ENCODE assay signal across 20 mouse cellular contexts in genomic region chr8:117853408-117853807, GRCm38 (mm10). TPM values are rescaled to one million over a fixed set of nuclear protein-coding genes. Genes with fewer than 3 reads are reported as not detected.
DNase-seq lines count a peak whose midpoint lies in the region; ATAC-seq and TF ChIP-seq lines count a peak whose summit lies in the region.
"Had no signal": no experiment of that assay in that cellular context is flagged by ENCODE, and none has a peak within 500 bp of the region (broad histone marks: within the 10 kb centered on the region; RNA-seq: fewer than 3 reads in every experiment).

No protein-coding gene starts in this region.

- no peaks in the 10 kb centered on the region for H3K4me1 ChIP-seq in liver, postnatal 0 days (ENCODE audit: insufficient read depth)
- H3K4me1 ChIP-seq in liver, embryonic 14.5 days (replicated peaks; ENCODE audit: control insufficient read depth in 2 of 2, insufficient read depth in 2 of 2, low read length in 1 of 2), result peaks cover 2 to 24% of the 10 kb centered on the region in 2 experiments; a peak in 3 of 4 replicates
- H3K4me1 ChIP-seq: hindbrain, embryonic 13.5 days; neural tube, embryonic 13.5 days had no signal

- no peak overlapping the region for H3K4me3 ChIP-seq in liver, postnatal 0 days (ENCODE audit: low read depth, low read length)
- H3K4me3 ChIP-seq in liver, embryonic 14.5 days (ENCODE audit: insufficient read depth in 1 of 2, low read depth in 2 of 2, low read length in 2 of 2), result no peak overlapping the region
- H3K4me3 ChIP-seq: hindbrain, embryonic 13.5 days; neural tube, embryonic 13.5 days had no signal

- H3K9ac ChIP-seq in liver, postnatal 0 days (replicated peaks), result no peak overlapping the region
- no peak overlapping the region for H3K9ac ChIP-seq in liver, embryonic 14.5 days (replicated peaks)
- H3K9ac ChIP-seq: hindbrain, embryonic 13.5 days; neural tube, embryonic 13.5 days had no signal

- no peak overlapping the region for H3K4me2 ChIP-seq in liver, postnatal 0 days (ENCODE audit: low read depth, low read length)
- peak overlapping the region; percentile 6; the same call in 1 of the 2 replicates for H3K4me2 ChIP-seq in liver, embryonic 14.5 days (ENCODE audit: low read depth)
- H3K4me2 ChIP-seq: hindbrain, embryonic 13.5 days; neural tube, embryonic 13.5 days had no signal

- TF ChIP-seq EP300 in liver, postnatal 0 days (IDR thresholded peaks at IDR 0.05; ENCODE audit: low read depth), result no peak
- no peak for TF ChIP-seq EP300 in liver, embryonic 14.5 days (IDR thresholded peaks at IDR 0.05; ENCODE audit: low read depth)

- TF ChIP-seq CTCF in liver, postnatal 0 days (IDR thresholded peaks at IDR 0.05; ENCODE audit: low read depth), result no peak
- no peak for TF ChIP-seq CTCF in liver, embryonic 14.5 days (IDR thresholded peaks at IDR 0.05; ENCODE audit: low read depth)

- H3K27me3 ChIP-seq in liver, postnatal 0 days (ENCODE audit: insufficient read depth, low read length), result no peaks in the 10 kb centered on the region; the same call in 1 of the 2 replicates
- H3K27me3 ChIP-seq in liver, embryonic 14.5 days (ENCODE audit: control insufficient read depth, insufficient read depth, low read length), result no peaks in the 10 kb centered on the region
- H3K27me3 ChIP-seq: hindbrain, embryonic 13.5 days; neural tube, embryonic 13.5 days had no signal

- H3K9me3 ChIP-seq in liver, postnatal 0 days (ENCODE audit: low read length), result no peaks in the 10 kb centered on the region
- H3K9me3 ChIP-seq in liver, embryonic 14.5 days (ENCODE audit: control insufficient read depth, low read length), result no peaks in the 10 kb centered on the region
- H3K9me3 ChIP-seq: hindbrain, embryonic 13.5 days; neural tube, embryonic 13.5 days had no signal

- H3K36me3 ChIP-seq in liver, postnatal 0 days (replicated peaks; ENCODE audit: insufficient read depth, low read length), result no peaks in the 10 kb centered on the region
- H3K36me3 ChIP-seq in liver, embryonic 14.5 days (replicated peaks; ENCODE audit: control insufficient read depth, insufficient read depth, low read depth), result no peaks in the 10 kb centered on the region
- H3K36me3 ChIP-seq: hindbrain, embryonic 13.5 days; neural tube, embryonic 13.5 days had no signal

- H3K27ac ChIP-seq in liver, postnatal 0 days (ENCODE audit: low read depth), result no peak overlapping the region
- H3K27ac ChIP-seq in liver, embryonic 14.5 days, result no peak overlapping the region
- H3K27ac ChIP-seq: hindbrain, embryonic 13.5 days; neural tube, embryonic 13.5 days had no signal

- WGBS in liver, postnatal 0 days (ENCODE audit: insufficient replicate concordance), result 22% methylated on average over 4 of the region's 4 CpGs
- 8% methylated on average over 4 of the region's 4 CpGs for WGBS in liver, embryonic 14.5 days (ENCODE audit: insufficient replicate concordance)

- peak; percentile 39 for DNase-seq in liver
- no peak for DNase-seq in liver, postnatal 0 days
- DNase-seq in c-Kit-positive CD71-negative TER-119-negative erythroid progenitor cells, embryonic 14.5 days (ENCODE audit: low read depth), result peak; percentile 22
- no peak for DNase-seq in liver, embryonic 14.5 days (ENCODE audit: low read depth in 3 of 3, low spot score in 3 of 3)
- no peak for DNase-seq in layer of hippocampus, postnatal 36 days
- DNase-seq in layer of hippocampus, postnatal 10 days (ENCODE audit: low spot score in 2 of 2), result no peak
- DNase-seq in neural tube, embryonic 10.5 days (ENCODE audit: extremely low spot score, low spot score), result no peak
- DNase-seq in heart, adult 8-10 months (ENCODE audit: low spot score), result no peak
- DNase-seq: adrenal gland, adult 8-10 months; B cell, adult 2 months; cerebellum, adult 11-12 months; gastrocnemius, postnatal 14 days; kidney, adult 18-20 months; kidney, postnatal 36 days; layer of hippocampus, adult 9-11 months; lung, postnatal 10 days; right cerebral cortex, postnatal 25 days; thymus, postnatal 25 days had no signal

- no peak for ATAC-seq in liver, postnatal 0 days
- no peak for ATAC-seq in liver, embryonic 14.5 days (ENCODE audit: insufficient read depth)

RNA-seq across cellular contexts. Expression of gene Mphosph6, which starts 51.7 kb away (rescaled TPM):
- polyA plus RNA-seq in liver, postnatal 0 days (2015; fragmentation: Nextera tagmentation; extraction: Ambion mirVana), result 17.2 and 18.7 TPM in 2 replicates
- polyA plus RNA-seq in liver, embryonic 14.5 days (2012; rRNA removed), result 12.7 and 21.9 TPM in 2 replicates
- 34.4 and 37.5 TPM in 2 replicates for polyA plus RNA-seq in liver, embryonic 14.5 days (2014; fragmentation: Nextera tagmentation; extraction: Ambion mirVana)
- total RNA-seq in layer of hippocampus, postnatal 36 days (2021), result 10 to 100 TPM; 21.3 to 23.4 TPM
- total RNA-seq in layer of hippocampus, postnatal 10 days (2021), result 10 to 100 TPM; 22.8 to 23.2 TPM
- total RNA-seq in heart, adult 8-10 months (2022), result 10 to 100 TPM in 2 of 4 experiments, 1 to 10 TPM in 2; 4.7 to 10.2 (median 9.4) TPM

Comparison
In these comparisons a context has a peak if more than half of its experiments do, and no peak if none do; other contexts are left out.
1. DNase-seq: peak in liver (single experiment) and c-Kit-positive CD71-negative TER-119-negative erythroid progenitor cells, embryonic 14.5 days (single experiment); none in liver, postnatal 0 days (single experiment), liver, embryonic 14.5 days (0 of 3), layer of hippocampus, postnatal 36 days (0 of 2), layer of hippocampus, postnatal 10 days (0 of 2), neural tube, embryonic 10.5 days (single experiment) and heart, adult 8-10 months (single experiment).